Mouse (Mus musculus) embryonic facial prominence, embryonic 11.5 days (tissue): ENCODE data around the gene Rgs7. TPM values are rescaled to one million over a fixed set of nuclear protein-coding genes. Genes with fewer than 3 reads are reported as not detected.

Experiments
- ATAC-seq: fragments of 200-750 bp; cut with Nextera tagmentation; replicated peaks from 2 replicates; pipeline ENCODE4 v1.8.0; 2017; ENCODE audit warnings: low read depth; ENCODE audit not compliant: insufficient number of reproducible peaks, low FRiP score, low TSS enrichment
- DNase-seq: peaks from one replicate; pipeline ENCODE4 v3.0.0-alpha.2; 2015; ENCODE audit warnings: low spot score
- H3K27ac ChIP-seq: fragments of 300-500 bp; sonication (generic); replicated peaks from 2 replicates; pipeline ENCODE4 v1.5.1; 2014; ENCODE audit warnings: mild to moderate bottlenecking, low read depth, low read length, control low read depth
- H3K27me3 ChIP-seq: fragments of 300-500 bp; sonication (generic); 2 replicates; pipeline ENCODE4 v1.6.1; 2014; ENCODE audit warnings: mild to moderate bottlenecking, low read length, moderate library complexity, mixed read lengths; ENCODE audit not compliant: control insufficient read depth, insufficient read depth
- H3K36me3 ChIP-seq: fragments of 300-500 bp; sonication (generic); replicated peaks from 2 replicates; pipeline ENCODE4 v1.6.1; 2014; ENCODE audit warnings: low read depth, mild to moderate bottlenecking, low read length, moderate library complexity, mixed read lengths; ENCODE audit not compliant: control insufficient read depth, insufficient read depth
- H3K4me1 ChIP-seq: fragments of 300-500 bp; sonication (generic); 2 replicates; pipeline ENCODE4 v1.6.1; 2014; ENCODE audit warnings: low read length, mixed read lengths; ENCODE audit not compliant: control insufficient read depth, insufficient read depth
- H3K4me2 ChIP-seq: fragments of 300-500 bp; sonication (generic); 2 replicates; pipeline ENCODE4 v1.6.1; 2014; ENCODE audit warnings: low read depth, mild to moderate bottlenecking, control low read depth, low read length, moderate library complexity
- H3K4me3 ChIP-seq: fragments of 300-500 bp; sonication (generic); 2 replicates; pipeline ENCODE4 v1.5.1; 2014; ENCODE audit warnings: low read depth, low read length, control low read depth
- H3K9ac ChIP-seq: fragments of 300-500 bp; sonication (generic); replicated peaks from 2 replicates; pipeline ENCODE4 v1.6.1; 2014; ENCODE audit warnings: mild to moderate bottlenecking, control low read depth, low read length
- H3K9me3 ChIP-seq: fragments of 300-500 bp; sonication (generic); replicated peaks from 2 replicates; pipeline ENCODE4 v1.6.1; 2016; ENCODE audit warnings: mild to moderate bottlenecking, low read length, inconsistent platforms, mixed read lengths; ENCODE audit not compliant: control insufficient read depth
- WGBS: fragments of 180-500 bp; shearing (Covaris S2); extraction: QIAGEN DNeasy Blood & Tissue Kit; methylation state at CpG from one replicate; pipeline ENCODE4 v1.1.7; 2014; 5-methylcytosine and 5-hydroxymethylcytosine counted together
- polyA plus RNA-seq: library from polyadenylated mRNA; unstranded; fragments of >200 nt; fragmentation: Nextera tagmentation; extraction: Ambion mirVana; gene quantifications from 2 replicates; pipeline ENCODE4 v1.2.1, GENCODE M21; 2014

The Rgs7 gene
- polyA plus RNA-seq, 1 experiment from 2014 or later: 2.8 TPM

- H3K4me2 ChIP-seq: no peak overlapping the region
- H3K9me3 ChIP-seq: no peaks in the 10 kb centered on the region
- no peak overlapping the region for H3K9ac ChIP-seq
- 84% methylated on average over 6 of the region's 6 CpGs for WGBS
- H3K27ac ChIP-seq: no peak overlapping the region
- no peak for DNase-seq
- no peak for ATAC-seq
- H3K4me3 ChIP-seq: no peak overlapping the region
- H3K36me3 ChIP-seq: no peaks in the 10 kb centered on the region
- H3K27me3 ChIP-seq: no peaks in the 10 kb centered on the region
- H3K4me1 ChIP-seq: no peaks in the 10 kb centered on the region
Measured at GRCm38 (mm10) chr1:175454041-175454636, 38.2 kb downstream of the Rgs7 start.

GRCm38 (mm10) chr1:175448017-175448416, 44.3 kb downstream of the Rgs7 start:
- Histone ChIP-seq H3K9me3 (no peaks in the 10 kb centered on the region), H3K27ac (no peak overlapping the region), H3K4me1 (no peaks in the 10 kb centered on the region), H3K9ac (no peak overlapping the region), H3K36me3 (no peaks in the 10 kb centered on the region), H3K4me3 (no peak overlapping the region), H3K27me3 (no peaks in the 10 kb centered on the region), H3K4me2 (no peak overlapping the region)
- ATAC-seq (no peak; the same call in 1 of the 2 replicates), DNase-seq (no peak)
- WGBS: 52% methylated on average over 5 of the region's 5 CpGs

GRCm38 (mm10) chr1:175442939-175443338, 49.4 kb downstream of the Rgs7 start:
- Histone ChIP-seq H3K4me1 (no peaks in the 10 kb centered on the region), H3K4me3 (no peak overlapping the region), H3K27ac (no peak overlapping the region), H3K4me2 (no peak overlapping the region), H3K9me3 (no peaks in the 10 kb centered on the region), H3K36me3 (no peaks in the 10 kb centered on the region), H3K27me3 (no peaks in the 10 kb centered on the region), H3K9ac (no peak overlapping the region)
- ATAC-seq: no peak
- WGBS: 87% methylated on average over 1 of the region's 1 CpGs
- DNase-seq: no peak

- H3K27me3 ChIP-seq: no peaks in the 10 kb centered on the region
- H3K4me2 ChIP-seq: no peak overlapping the region
- no peaks in the 10 kb centered on the region for H3K36me3 ChIP-seq
- no peaks in the 10 kb centered on the region for H3K4me1 ChIP-seq
- H3K9ac ChIP-seq: no peak overlapping the region
- WGBS: 88% methylated on average over 6 of the region's 6 CpGs
- no peak for DNase-seq
- H3K4me3 ChIP-seq: no peak overlapping the region
- ATAC-seq: no peak
- no peak overlapping the region for H3K27ac ChIP-seq
- no peaks in the 10 kb centered on the region for H3K9me3 ChIP-seq
Measured at GRCm38 (mm10) chr1:175442025-175442424, 50.3 kb downstream of the Rgs7 start.

GRCm38 (mm10) chr1:175433622-175434204, 58.6 kb downstream of the Rgs7 start:
- WGBS: 87% methylated on average over 14 of the region's 14 CpGs
- DNase-seq: no peak
- Histone ChIP-seq H3K4me1 (no peaks in the 10 kb centered on the region), H3K36me3 (no peaks in the 10 kb centered on the region), H3K9ac (no peak overlapping the region), H3K27me3 (no peaks in the 10 kb centered on the region), H3K27ac (no peak overlapping the region), H3K9me3 (no peaks in the 10 kb centered on the region), H3K4me2 (no peak overlapping the region), H3K4me3 (no peak overlapping the region)
- ATAC-seq: no peak

GRCm38 (mm10) chr1:175433128-175433527, 59.2 kb downstream of the Rgs7 start:
- Histone ChIP-seq H3K9ac (no peak overlapping the region), H3K27ac (no peak overlapping the region), H3K9me3 (no peaks in the 10 kb centered on the region), H3K36me3 (no peaks in the 10 kb centered on the region), H3K27me3 (no peaks in the 10 kb centered on the region), H3K4me1 (no peaks in the 10 kb centered on the region), H3K4me2 (no peak overlapping the region), H3K4me3 (no peak overlapping the region)
- ATAC-seq (no peak), DNase-seq (no peak)
- WGBS: 90% methylated on average over 6 of the region's 6 CpGs

GRCm38 (mm10) chr1:175431356-175432053, 60.8 kb downstream of the Rgs7 start:
- no peaks in the 10 kb centered on the region for H3K4me1 ChIP-seq
- H3K4me2 ChIP-seq: no peak overlapping the region
- DNase-seq (no peak), ATAC-seq (0 out of 2 replicates have a peak, but pooled peaks have one; percentile 20)
- no peak overlapping the region for H3K4me3 ChIP-seq
- no peak overlapping the region for H3K27ac ChIP-seq
- no peaks in the 10 kb centered on the region for H3K9me3 ChIP-seq
- no peaks in the 10 kb centered on the region for H3K36me3 ChIP-seq
- WGBS: 62% methylated on average over 4 of the region's 4 CpGs
- no peak overlapping the region for H3K9ac ChIP-seq
- no peaks in the 10 kb centered on the region for H3K27me3 ChIP-seq

- Histone ChIP-seq H3K27ac (no peak overlapping the region), H3K4me3 (no peak overlapping the region), H3K9me3 (no peaks in the 10 kb centered on the region), H3K4me1 (no peaks in the 10 kb centered on the region), H3K27me3 (no peaks in the 10 kb centered on the region), H3K36me3 (no peaks in the 10 kb centered on the region), H3K4me2 (no peak overlapping the region), H3K9ac (no peak overlapping the region)
- WGBS: 66% methylated on average over 2 of the region's 2 CpGs
- DNase-seq: peak; percentile 30
- 0 out of 2 replicates have a peak, but pooled peaks have one; percentile 62 for ATAC-seq
Measured at GRCm38 (mm10) chr1:175427112-175427511, 65.2 kb downstream of the Rgs7 start.
